Mouse (Mus musculus): ENCODE data around the gene Cenpa.

DNA sequence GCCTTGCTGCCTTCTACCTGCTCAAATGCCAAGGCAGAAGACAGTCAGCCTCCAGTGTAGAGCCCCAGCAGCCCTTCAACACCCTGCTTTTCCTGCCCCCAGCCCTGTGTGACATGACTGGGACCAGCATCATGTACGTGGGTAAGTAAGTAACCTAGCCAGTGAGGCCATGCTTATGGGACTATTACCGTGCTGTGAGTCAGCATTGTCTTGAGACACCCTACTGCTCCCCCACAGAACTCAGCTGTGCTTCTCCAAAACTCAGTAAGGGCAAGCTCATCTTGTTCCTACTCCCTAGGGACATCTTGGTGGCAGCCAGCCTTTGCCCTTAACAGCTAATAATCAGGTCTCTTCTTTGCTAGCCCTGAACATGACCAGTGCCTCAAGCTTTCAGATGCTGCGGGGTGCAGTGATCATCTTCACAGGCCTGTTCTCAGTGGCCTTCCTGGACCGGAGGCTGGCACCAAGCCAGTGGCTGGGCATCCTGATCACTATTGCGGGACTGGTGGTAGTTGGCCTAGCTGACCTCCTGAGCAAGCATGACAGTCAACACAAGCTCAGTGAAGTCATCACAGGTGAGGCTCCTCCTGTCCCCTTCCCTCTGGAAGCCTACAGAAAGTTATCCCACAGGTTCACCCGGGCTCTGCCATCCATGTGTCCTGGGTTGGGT is 10.9 kb upstream of the Cenpa start:
- TF ChIP-seq POLR2A (IDR thresholded peaks at IDR 0.05; ENCODE audit: borderline replicate concordance, control insufficient read depth, low read depth, low read length) (no peak), CTCF (IDR thresholded peaks at IDR 0.05; ENCODE audit: control insufficient read depth, insufficient read depth, low read length) (no peak)

Data from bone marrow, adult 2 months (tissue).